Comparison of ENCODE assay signal across 26 mouse cellular contexts in the genomic region with DNA sequence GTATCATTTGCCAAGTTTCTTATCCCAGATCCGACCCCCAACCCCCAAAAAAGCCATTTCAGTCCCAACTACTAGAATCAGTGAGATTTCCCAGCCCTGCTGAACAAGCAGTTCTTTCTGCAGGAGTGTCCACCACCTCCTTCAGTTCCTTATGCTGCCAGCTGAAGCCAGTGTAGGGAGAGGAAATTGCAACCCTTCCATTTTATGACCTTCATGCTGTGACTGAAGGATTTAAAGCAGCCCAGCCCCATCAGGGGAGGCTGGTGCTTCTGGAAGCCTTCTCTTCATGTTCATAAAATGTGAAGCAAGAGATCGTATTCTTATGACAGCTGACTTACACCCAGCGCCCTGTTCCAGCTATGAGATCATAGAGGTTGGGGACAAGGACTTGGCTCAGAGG.
A peak's percentile ranks its signal among the peaks of the same experiment; 100 is the strongest.
DNase-seq lines count a peak whose midpoint lies in the region; ATAC-seq and TF ChIP-seq lines count a peak whose summit lies in the region.
"Had no signal": no experiment of that assay in that cellular context is flagged by ENCODE, and none has a peak within 500 bp of the region (broad histone marks: within the 10 kb centered on the region; RNA-seq: fewer than 3 reads in every experiment).

No protein-coding gene starts in this region.

- H3K9me3 ChIP-seq in limb, embryonic 12.5 days = no peaks in the 10 kb centered on the region
- H3K9me3 ChIP-seq: forebrain, embryonic 10.5 days; forebrain, embryonic 13.5 days; G1E; heart, embryonic 10.5 days; heart, embryonic 13.5 days; hindbrain, embryonic 13.5 days; intestine, embryonic 15.5 days had no signal

- intact Hi-C loops in gastrocnemius, adult 2 months (cut with DNase I) = no loop called here

- H3K27ac ChIP-seq in limb, embryonic 12.5 days = peak overlapping the region; percentile 14; the same call in 1 of the 2 replicates
- H3K27ac ChIP-seq in gastrocnemius, adult 2 months = no peak overlapping the region
- H3K27ac ChIP-seq: forebrain, embryonic 10.5 days; forebrain, embryonic 13.5 days; heart, adult 2 months; heart, embryonic 10.5 days; heart, embryonic 13.5 days; hindbrain, embryonic 13.5 days; intestine, embryonic 15.5 days had no signal

- peak; percentile 20 for DNase-seq in embryo, embryonic 11 days
- no peak for DNase-seq in embryo, embryonic 10 days (ENCODE audit: low spot score)
- peak; percentile 59 for DNase-seq in forelimb bud, embryonic 11.5 days (ENCODE audit: low read depth, low spot score)
- DNase-seq in right cerebral cortex, postnatal 25 days = no peak
- DNase-seq in gastrocnemius, adult 2 months = no peak
- DNase-seq: adrenal gland, adult 2 months; adrenal gland, postnatal 14 days; cerebellum, adult 11 months; cerebellum, adult 2 months; cerebellum, adult 9-11 months; cerebellum, postnatal 25 days; gastrocnemius, postnatal 25 days; heart, adult 2 months; heart, postnatal 14 days had no signal

- no peak overlapping the region for H3K9ac ChIP-seq in limb, embryonic 12.5 days (replicated peaks)
- H3K9ac ChIP-seq: forebrain, embryonic 13.5 days; heart, embryonic 13.5 days; hindbrain, embryonic 13.5 days; intestine, embryonic 15.5 days had no signal

- H3K4me2 ChIP-seq in limb, embryonic 12.5 days = no peak overlapping the region
- H3K4me2 ChIP-seq: forebrain, embryonic 13.5 days; heart, embryonic 13.5 days; hindbrain, embryonic 13.5 days; intestine, embryonic 15.5 days had no signal

- peaks cover 12% of the 10 kb centered on the region; the same call in 1 of the 2 replicates for H3K4me1 ChIP-seq in limb, embryonic 12.5 days (replicated peaks)
- H3K4me1 ChIP-seq: forebrain, embryonic 10.5 days; forebrain, embryonic 13.5 days; hindbrain, embryonic 13.5 days; intestine, embryonic 15.5 days had no signal

- WGBS in limb, embryonic 12.5 days = 25% methylated on average over 3 of the region's 3 CpGs

- no peak for TF ChIP-seq CTCF in gastrocnemius, adult 2 months (IDR thresholded peaks at IDR 0.05)

- no peaks in the 10 kb centered on the region for H3K36me3 ChIP-seq in limb, embryonic 12.5 days
- H3K36me3 ChIP-seq: forebrain, embryonic 10.5 days; G1E; heart, embryonic 10.5 days; heart, embryonic 13.5 days; hindbrain, embryonic 13.5 days; intestine, embryonic 15.5 days had no signal

- peak; percentile 76; the same call in 1 of the 2 replicates for ATAC-seq in limb, embryonic 12.5 days (ENCODE audit: insufficient number of reproducible peaks, insufficient read depth, low FRiP score, low TSS enrichment, low read depth)
- ATAC-seq: forebrain, embryonic 13.5 days; forebrain, embryonic 16.5 days; hindbrain, embryonic 16.5 days; intestine, embryonic 15.5 days; Patski had no signal

- H3K4me3 ChIP-seq in limb, embryonic 12.5 days (replicated peaks) = no peak overlapping the region
- H3K4me3 ChIP-seq in gastrocnemius, adult 2 months = no peak overlapping the region
- H3K4me3 ChIP-seq: forebrain, embryonic 10.5 days; forebrain, embryonic 13.5 days; heart, adult 2 months; heart, embryonic 10.5 days; heart, embryonic 13.5 days; hindbrain, embryonic 13.5 days; intestine, embryonic 15.5 days had no signal

- no peaks in the 10 kb centered on the region for H3K27me3 ChIP-seq in limb, embryonic 12.5 days
- H3K27me3 ChIP-seq: CH12.LX; forebrain, embryonic 13.5 days; hindbrain, embryonic 13.5 days; intestine, embryonic 15.5 days; Patski had no signal

Comparison
In these comparisons a context has a peak if more than half of its experiments do, and no peak if none do; other contexts are left out.
1. DNase-seq: peak in embryo, embryonic 11 days (single experiment) and forelimb bud, embryonic 11.5 days (single experiment); none in embryo, embryonic 10 days (single experiment), right cerebral cortex, postnatal 25 days (single experiment) and gastrocnemius, adult 2 months (single experiment).